Mouse (Mus musculus) liver, embryonic 14.5 days (tissue): ENCODE measurements around the gene Adgrb3.

ENCODE experiments used
- CTCF ChIP-seq: IDR thresholded peaks from 2 replicates; pipeline ENCODE4 v1.5.1; 2016; ENCODE audit warnings: antibody characterized with exemption, low read depth, control low read depth
- EP300 ChIP-seq: IDR thresholded peaks from 2 replicates; pipeline ENCODE4 v1.6.1; 2016; ENCODE audit warnings: antibody characterized with exemption, low read depth

DNA sequence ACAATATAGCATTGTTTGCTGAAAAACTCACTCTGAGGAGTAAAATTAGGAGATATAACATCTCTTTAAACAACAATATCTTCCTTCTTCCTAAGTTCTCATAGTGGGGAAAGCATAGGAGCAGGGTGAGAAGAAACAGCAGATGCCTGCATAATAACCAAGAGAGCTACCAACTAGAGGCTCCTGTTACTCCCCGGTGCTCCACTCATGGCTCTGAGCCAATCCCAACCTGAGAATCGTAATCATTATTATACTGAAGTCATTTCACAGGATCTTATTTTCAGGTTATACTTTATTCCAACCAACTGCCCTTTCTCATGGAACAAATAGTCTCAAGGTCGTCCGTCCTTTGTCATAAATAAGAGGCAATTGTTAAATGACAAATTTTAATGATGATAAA is 75.0 kb downstream of the Adgrb3 start:
- TF ChIP-seq CTCF, result no peak
- no peak for TF ChIP-seq EP300
